Mouse (Mus musculus): ENCODE results near the gene Car5a. TPM values are rescaled to one million over a fixed set of nuclear protein-coding genes. Genes with fewer than 3 reads are reported as not detected.
A peak's percentile ranks its signal among the peaks of the same experiment; 100 is the strongest.

The Car5a gene
- total and polyA plus RNA-seq, 3 experiments = 0.08 TPM; not detected in 2

DNA sequence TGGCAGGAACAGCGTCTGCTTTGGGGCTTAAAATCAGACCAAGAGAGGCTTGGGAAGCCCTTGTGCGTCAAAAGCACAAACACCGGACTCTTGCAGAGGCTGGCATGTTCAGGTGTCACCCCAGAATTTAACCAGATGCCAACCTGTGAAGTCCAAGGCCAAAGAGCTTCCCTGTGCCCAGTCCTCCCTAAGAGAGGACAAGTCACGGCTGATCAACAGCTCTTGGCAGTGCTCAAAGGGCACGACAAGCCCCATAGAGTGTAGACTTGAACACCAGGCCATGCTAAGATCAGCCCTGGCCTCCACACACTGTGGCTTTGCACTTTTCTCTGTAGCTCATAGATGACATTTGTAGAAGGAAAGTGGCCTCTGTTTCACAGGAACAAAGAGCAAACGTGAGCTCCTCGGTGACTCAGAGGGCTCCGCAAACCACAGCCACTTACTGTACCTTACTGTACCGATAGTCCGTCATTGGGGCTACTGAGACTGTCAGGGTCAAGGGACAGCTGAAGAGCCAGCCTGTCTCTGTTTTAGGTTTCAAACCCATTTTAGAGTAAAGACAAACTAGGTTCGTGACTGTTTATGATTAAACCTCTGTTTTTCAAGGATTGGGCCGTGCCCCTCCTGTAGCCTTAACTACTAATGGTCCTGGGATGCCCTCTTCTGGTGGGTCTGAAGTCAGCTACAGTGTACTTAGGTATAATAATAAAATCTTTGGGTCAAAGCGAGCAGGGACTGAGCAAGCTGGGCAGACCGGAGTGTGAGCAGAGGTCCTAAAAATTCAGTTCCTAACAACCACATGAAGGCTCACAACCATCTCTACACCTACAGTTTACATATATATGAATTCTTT is 11.8 kb downstream of the Car5a start:
- H3K27me3 ChIP-seq (ENCODE audit: control insufficient read depth in 1 of 2, insufficient read depth in 2 of 2, low read length in 2 of 2) = no peaks in the 10 kb centered on the region
- DNase-seq (ENCODE audit: low read depth, low spot score) = peak; percentile 45
- no peak for TF ChIP-seq JUND (IDR thresholded peaks at IDR 0.05; ENCODE audit: low read depth, low read length)
- peak; percentile 13 to 51 (median 28); a peak in 3 of 6 replicates for TF ChIP-seq CTCF (IDR thresholded peaks at IDR 0.05 in 2 of 3, conservative IDR thresholded peaks at IDR 0.05 in 1 of 3; ENCODE audit: control insufficient read depth in 1 of 3, insufficient read depth in 1 of 3, low read depth in 2 of 3, low read length in 3 of 3, poor library complexity in 1 of 3, severe bottlenecking in 1 of 3)
- TF ChIP-seq ZMIZ1 (IDR thresholded peaks at IDR 0.05; ENCODE audit: low read depth, low read length) = no peak
- TF ChIP-seq RAD21 (IDR thresholded peaks at IDR 0.05; ENCODE audit: low read depth, low read length) = peak; percentile 44
- TF ChIP-seq ETS1 (IDR thresholded peaks at IDR 0.05; ENCODE audit: low read depth, low read length) = no peak
- no peak for TF ChIP-seq TCF12 (IDR thresholded peaks at IDR 0.05; ENCODE audit: low read depth, low read length)
- no peak for TF ChIP-seq MYB (IDR thresholded peaks at IDR 0.05; ENCODE audit: low read depth, low read length)
- no peak for TF ChIP-seq NRF1 (IDR thresholded peaks at IDR 0.05; ENCODE audit: insufficient read depth, low read depth, low read length, poor library complexity, severe bottlenecking)
- no peak for TF ChIP-seq TBP (IDR thresholded peaks at IDR 0.05; ENCODE audit: low read depth, low read length)
- no peak for TF ChIP-seq EP300 (IDR thresholded peaks at IDR 0.05; ENCODE audit: low read depth in 1 of 2, low read length in 2 of 2)
- TF ChIP-seq ZKSCAN1 (IDR thresholded peaks at IDR 0.05; ENCODE audit: low read depth, low read length) = no peak
- TF ChIP-seq SMC3 (IDR thresholded peaks at IDR 0.05; ENCODE audit: low read depth, low read length) = peak; percentile 24; the same call in 1 of the 2 replicates
- no peak for TF ChIP-seq USF1 (IDR thresholded peaks at IDR 0.05; ENCODE audit: low read depth, low read length)
- TF ChIP-seq POLR2A (IDR thresholded peaks at IDR 0.05; ENCODE audit: control insufficient read depth in 1 of 2, insufficient read depth in 1 of 2, low read depth in 1 of 2, low read length in 2 of 2, poor library complexity in 1 of 2) = no peak
- TF ChIP-seq RCOR1 (IDR thresholded peaks at IDR 0.05; ENCODE audit: low read depth, low read length) = no peak
- TF ChIP-seq NELFE (IDR thresholded peaks at IDR 0.05; ENCODE audit: low read depth, low read length) = no peak
- TF ChIP-seq ZC3H11A (IDR thresholded peaks at IDR 0.05; ENCODE audit: low read depth, low read length) = no peak
- H3K36me3 ChIP-seq (ENCODE audit: control insufficient read depth in 1 of 2, insufficient read depth in 2 of 2, low read length in 2 of 2) = peaks cover 0 to 6% of the 10 kb centered on the region in 2 experiments; a peak in 2 of 4 replicates
- no peak overlapping the region for H3K27ac ChIP-seq (ENCODE audit: control insufficient read depth, low read depth, low read length)
- no peaks in the 10 kb centered on the region for H3K79me2 ChIP-seq (ENCODE audit: control insufficient read depth, insufficient read depth, low read length, poor library complexity)
- H3K9ac ChIP-seq (ENCODE audit: control insufficient read depth, low read depth, low read length, poor library complexity, severe bottlenecking) = no peak overlapping the region
- peaks cover 5 to 8% of the 10 kb centered on the region in 2 experiments for H3K4me1 ChIP-seq (ENCODE audit: control insufficient read depth in 1 of 2, insufficient read depth in 2 of 2, low read length in 2 of 2)
- H3K9me3 ChIP-seq (replicated peaks; ENCODE audit: insufficient read depth, low read length) = no peaks in the 10 kb centered on the region
- no peak overlapping the region for H3K4me3 ChIP-seq (ENCODE audit: control insufficient read depth in 1 of 2, insufficient read depth in 1 of 2, low read depth in 2 of 2, low read length in 2 of 2)

DNA sequence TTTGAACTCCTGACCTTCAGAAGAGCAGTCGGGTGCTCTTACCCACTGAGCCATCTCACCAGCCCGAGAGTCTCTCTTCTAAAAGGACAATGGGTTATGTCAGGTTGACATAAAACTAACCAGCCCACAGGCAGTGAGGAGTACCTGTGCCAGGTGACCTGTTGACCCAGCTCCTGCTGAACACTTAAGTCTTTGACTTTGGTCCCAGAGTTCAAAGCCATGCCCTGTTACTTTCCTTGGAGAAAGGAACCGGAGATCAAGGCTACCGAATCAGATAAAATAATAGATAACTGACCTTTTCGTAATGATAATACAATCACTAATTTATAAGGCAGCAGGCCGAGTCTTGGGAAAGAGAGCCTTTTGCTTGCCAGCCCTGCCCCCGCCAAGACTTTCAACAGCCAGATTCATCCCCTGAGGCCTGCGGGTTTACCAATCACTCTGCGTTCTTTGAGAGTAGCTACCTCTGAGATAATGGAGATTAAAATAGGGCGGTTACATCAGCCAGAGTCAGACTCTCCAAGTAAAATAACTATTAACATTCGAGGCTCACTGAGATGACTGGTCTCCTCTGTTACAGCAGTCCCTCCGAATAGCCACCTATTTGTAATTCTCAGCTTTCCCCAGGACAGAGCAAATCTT is 12.6 kb downstream of the Car5a start:
- Histone ChIP-seq H3K9ac (ENCODE audit: control insufficient read depth, low read depth, low read length, poor library complexity, severe bottlenecking) (no peak overlapping the region), H3K36me3 (ENCODE audit: control insufficient read depth in 1 of 2, insufficient read depth in 2 of 2, low read length in 2 of 2) (peaks cover 0 to 6% of the 10 kb centered on the region in 2 experiments; a peak in 2 of 4 replicates), H3K27ac (ENCODE audit: control insufficient read depth, low read depth, low read length) (no peak overlapping the region), H3K9me3 (replicated peaks; ENCODE audit: insufficient read depth, low read length) (no peaks in the 10 kb centered on the region), H3K27me3 (ENCODE audit: control insufficient read depth in 1 of 2, insufficient read depth in 2 of 2, low read length in 2 of 2) (no peaks in the 10 kb centered on the region), H3K4me1 (ENCODE audit: control insufficient read depth in 1 of 2, insufficient read depth in 2 of 2, low read length in 2 of 2) (peaks cover 5 to 8% of the 10 kb centered on the region in 2 experiments), H3K4me3 (ENCODE audit: control insufficient read depth in 1 of 2, insufficient read depth in 1 of 2, low read depth in 2 of 2, low read length in 2 of 2) (no peak overlapping the region), H3K79me2 (ENCODE audit: control insufficient read depth, insufficient read depth, low read length, poor library complexity) (no peaks in the 10 kb centered on the region)
- no peak for TF ChIP-seq ZMIZ1 (IDR thresholded peaks at IDR 0.05; ENCODE audit: low read depth, low read length)
- no peak for TF ChIP-seq GATA1 (IDR thresholded peaks at IDR 0.05; ENCODE audit: low read depth, low read length)
- TF ChIP-seq SMC3 (IDR thresholded peaks at IDR 0.05; ENCODE audit: low read depth, low read length) = no peak
- no peak for TF ChIP-seq RAD21 (IDR thresholded peaks at IDR 0.05; ENCODE audit: low read depth, low read length)
- TF ChIP-seq HCFC1 (IDR thresholded peaks at IDR 0.05; ENCODE audit: low read depth, low read length) = no peak
- TF ChIP-seq GABPA (IDR thresholded peaks at IDR 0.05; ENCODE audit: low read depth, low read length) = no peak
- no peak for TF ChIP-seq USF2 (IDR thresholded peaks at IDR 0.05; ENCODE audit: borderline replicate concordance in 1 of 2, insufficient read depth in 1 of 2, low read depth in 1 of 2, low read length in 2 of 2)
- TF ChIP-seq BHLHE40 (IDR thresholded peaks at IDR 0.05; ENCODE audit: borderline replicate concordance, low read depth, low read length) = no peak
- TF ChIP-seq CHD1 (IDR thresholded peaks at IDR 0.05; ENCODE audit: low read depth, low read length) = no peak
- TF ChIP-seq ZKSCAN1 (IDR thresholded peaks at IDR 0.05; ENCODE audit: low read depth, low read length) = no peak
- no peak for TF ChIP-seq ETS1 (IDR thresholded peaks at IDR 0.05; ENCODE audit: low read depth, low read length)
- no peak for TF ChIP-seq TAL1 (IDR thresholded peaks at IDR 0.05; ENCODE audit: low read length)
- TF ChIP-seq MYB (IDR thresholded peaks at IDR 0.05; ENCODE audit: low read depth, low read length) = no peak
- TF ChIP-seq MAX (IDR thresholded peaks at IDR 0.05; ENCODE audit: low read length) = no peak
- no peak for DNase-seq (ENCODE audit: low read depth, low spot score)
